Mouse (Mus musculus) myocyte (in vitro differentiated cells): ENCODE data around the gene Sned1. TPM values are rescaled to one million over a fixed set of nuclear protein-coding genes. Genes with fewer than 3 reads are reported as not detected.

Experiments
- H3K27me3 ChIP-seq: one replicate; pipeline ENCODE4 v1.6.1; 2011; ENCODE audit not compliant: control insufficient read depth, insufficient read depth, insufficient read length
- H3K36me3 ChIP-seq: one replicate; pipeline ENCODE4 v1.6.1; 2011; ENCODE audit not compliant: control insufficient read depth, insufficient read depth
- H3K4me2 ChIP-seq: one replicate; pipeline ENCODE4 v1.6.1; 2011; ENCODE audit warnings: low read depth, control low read depth
- H3K4me3 ChIP-seq: one replicate; pipeline ENCODE4 v1.5.1; 2011; ENCODE audit warnings: mild to moderate bottlenecking, control low read depth, moderate library complexity
- H3K79me2 ChIP-seq: one replicate; pipeline ENCODE4 v1.6.1; 2011; ENCODE audit not compliant: control insufficient read depth, insufficient read depth
- H3ac ChIP-seq: one replicate; pipeline ENCODE4 v1.6.1; 2011; ENCODE audit not compliant: control insufficient read depth, insufficient read length
- CEBPB ChIP-seq: IDR thresholded peaks from 2 replicates; pipeline ENCODE4 v1.6.1; 2011; ENCODE audit warnings: mild to moderate bottlenecking, moderate library complexity; ENCODE audit not compliant: poor library complexity, insufficient read depth, severe bottlenecking
- E2F4 ChIP-seq: IDR thresholded peaks from one replicate; pipeline ENCODE4 v1.6.1; 2011; ENCODE audit warnings: mild to moderate bottlenecking, control low read depth, moderate library complexity; ENCODE audit not compliant: insufficient read depth
- MAX ChIP-seq: IDR thresholded peaks from one replicate; pipeline ENCODE4 v1.6.1; 2011; ENCODE audit warnings: low read depth, mild to moderate bottlenecking, control low read depth
- MYOD1 ChIP-seq, 3 experiments: IDR thresholded peaks; one replicate each; pipeline ENCODE4 v1.6.1; 2011; ENCODE audit warnings: control low read depth in 2 of 3, low read depth in 2 of 3, mild to moderate bottlenecking in 2 of 3, moderate library complexity in 1 of 3; ENCODE audit not compliant: insufficient read length in 2 of 3, control insufficient read depth in 1 of 3
- MYOG ChIP-seq, 3 experiments: IDR thresholded peaks; one replicate each; pipeline ENCODE4 v1.6.1; 2011; ENCODE audit warnings: control low read depth in 2 of 3, low read depth in 2 of 3, mild to moderate bottlenecking in 2 of 3; ENCODE audit not compliant: insufficient read length in 2 of 3, control insufficient read depth in 1 of 3, insufficient read depth in 1 of 3
- POLR2A ChIP-seq: IDR thresholded peaks from one replicate; pipeline ENCODE4 v1.6.1; 2011; ENCODE audit warnings: low read depth, mild to moderate bottlenecking, control low read depth, moderate library complexity; ENCODE audit not compliant: insufficient read length
- POLR2AphosphoS2 ChIP-seq: IDR thresholded peaks from one replicate; pipeline ENCODE4 v1.6.1; 2011; ENCODE audit warnings: low read depth, control low read depth; ENCODE audit not compliant: insufficient read length
- REST ChIP-seq: IDR thresholded peaks from one replicate; pipeline ENCODE4 v1.6.1; 2011; ENCODE audit warnings: mild to moderate bottlenecking, control low read depth, moderate library complexity; ENCODE audit not compliant: insufficient read depth, insufficient read length
- SRF ChIP-seq: IDR thresholded peaks from one replicate; pipeline ENCODE4 v1.6.1; 2011; ENCODE audit warnings: low read depth; ENCODE audit not compliant: control insufficient read depth, insufficient read length
- TCF12 ChIP-seq: IDR thresholded peaks from one replicate; pipeline ENCODE4 v1.6.1; 2011; ENCODE audit warnings: mild to moderate bottlenecking, control low read depth; ENCODE audit not compliant: poor library complexity, insufficient read depth, severe bottlenecking
- TCF3 ChIP-seq: IDR thresholded peaks from one replicate; pipeline ENCODE4 v1.6.1; 2011; ENCODE audit warnings: low read depth, control low read depth; ENCODE audit not compliant: insufficient read length
- USF1 ChIP-seq: IDR thresholded peaks from one replicate; pipeline ENCODE4 v1.6.1; 2011; ENCODE audit warnings: low read depth, mild to moderate bottlenecking, control low read depth, moderate library complexity
- polyA plus RNA-seq: library from polyadenylated mRNA; unstranded; fragments of >200 nt; fragmentation: generic; extraction: Trizol; gene quantifications from one replicate; pipeline ENCODE4 v1.2.1, GENCODE M21; 2012; ENCODE audit warnings: missing spikeins

Sned1 gene
- polyA plus RNA-seq, 1 experiment, result 0.20 TPM

- no peak overlapping the region for H3K4me3 ChIP-seq
- TF ChIP-seq POLR2AphosphoS2, result no peak
- no peak for TF ChIP-seq TCF3
- no peak for TF ChIP-seq MYOG (IDR thresholded peaks at IDR 0.05; ENCODE audit: control insufficient read depth in 1 of 3, insufficient read depth in 1 of 3, insufficient read length in 2 of 3, low read depth in 2 of 3)
- TF ChIP-seq E2F4, result no peak
- TF ChIP-seq REST, result no peak
- no peak for TF ChIP-seq CEBPB
- no peak for TF ChIP-seq MAX
- TF ChIP-seq POLR2A, result no peak
- TF ChIP-seq TCF12, result no peak
- no peak for TF ChIP-seq SRF
- TF ChIP-seq USF1, result no peak
- no peak for TF ChIP-seq MYOD1 (IDR thresholded peaks at IDR 0.05; ENCODE audit: control insufficient read depth in 1 of 3, insufficient read length in 2 of 3, low read depth in 2 of 3)
- no peaks in the 10 kb centered on the region for H3K36me3 ChIP-seq
- H3ac ChIP-seq, result no peak overlapping the region
- no peak overlapping the region for H3K4me2 ChIP-seq
- no peaks in the 10 kb centered on the region for H3K79me2 ChIP-seq
- peaks cover 48% of the 10 kb centered on the region for H3K27me3 ChIP-seq
These were observed 29.2 kb upstream of the Sned1 start for GRCm38 (mm10) chr1:93206277-93206970.

GRCm38 (mm10) chr1:93207536-93208064 is 28.0 kb upstream of the Sned1 start:
- TF ChIP-seq SRF, result no peak
- TF ChIP-seq MYOD1 (IDR thresholded peaks at IDR 0.05; ENCODE audit: control insufficient read depth in 1 of 3, insufficient read length in 2 of 3, low read depth in 2 of 3), result no peak
- TF ChIP-seq MAX, result no peak
- TF ChIP-seq MYOG (IDR thresholded peaks at IDR 0.05; ENCODE audit: control insufficient read depth in 1 of 3, insufficient read depth in 1 of 3, insufficient read length in 2 of 3, low read depth in 2 of 3), result no peak
- no peak for TF ChIP-seq E2F4
- TF ChIP-seq CEBPB, result peak; percentile 31; the same call in 1 of the 2 replicates
- TF ChIP-seq REST, result no peak
- Histone ChIP-seq H3K4me2 (no peak overlapping the region), H3K4me3 (no peak overlapping the region), H3K36me3 (no peaks in the 10 kb centered on the region), H3K79me2 (no peaks in the 10 kb centered on the region), H3K27me3 (peaks cover 44% of the 10 kb centered on the region), H3ac (no peak overlapping the region)

- Histone ChIP-seq H3K4me2 (no peak overlapping the region), H3ac (no peak overlapping the region), H3K27me3 (peaks cover 37% of the 10 kb centered on the region), H3K79me2 (no peaks in the 10 kb centered on the region), H3K4me3 (no peak overlapping the region), H3K36me3 (no peaks in the 10 kb centered on the region)
- TF ChIP-seq POLR2A (no peak), POLR2AphosphoS2 (no peak), E2F4 (no peak), MYOG (IDR thresholded peaks at IDR 0.05; ENCODE audit: control insufficient read depth in 1 of 3, insufficient read depth in 1 of 3, insufficient read length in 2 of 3, low read depth in 2 of 3) (peak in 1 of 3 experiments; percentile 17)
These were observed 25.4 kb upstream of the Sned1 start for GRCm38 (mm10) chr1:93210213-93210641.

GRCm38 (mm10) chr1:93211019-93211418 is 24.6 kb upstream of the Sned1 start:
- H3ac ChIP-seq, result no peak overlapping the region
- H3K79me2 ChIP-seq, result no peaks in the 10 kb centered on the region
- no peak overlapping the region for H3K4me2 ChIP-seq
- no peaks in the 10 kb centered on the region for H3K36me3 ChIP-seq
- H3K27me3 ChIP-seq, result peaks cover 33% of the 10 kb centered on the region
- TF ChIP-seq MYOG (IDR thresholded peaks at IDR 0.05; ENCODE audit: control insufficient read depth in 1 of 3, insufficient read depth in 1 of 3, insufficient read length in 2 of 3, low read depth in 2 of 3), result no peak
- TF ChIP-seq E2F4, result no peak
- TF ChIP-seq TCF12, result no peak
- TF ChIP-seq TCF3, result no peak
- TF ChIP-seq REST, result no peak
- no peak for TF ChIP-seq CEBPB
- no peak for TF ChIP-seq MAX
- no peak for TF ChIP-seq POLR2A
- no peak for TF ChIP-seq MYOD1 (IDR thresholded peaks at IDR 0.05; ENCODE audit: control insufficient read depth in 1 of 3, insufficient read length in 2 of 3, low read depth in 2 of 3)
- TF ChIP-seq USF1, result no peak
- no peak overlapping the region for H3K4me3 ChIP-seq

- H3K4me2 ChIP-seq, result no peak overlapping the region
- TF ChIP-seq USF1 (no peak), TCF3 (no peak), MYOD1 (IDR thresholded peaks at IDR 0.05; ENCODE audit: control insufficient read depth in 1 of 3, insufficient read length in 2 of 3, low read depth in 2 of 3) (no peak)
- no peaks in the 10 kb centered on the region for H3K36me3 ChIP-seq
- no peak overlapping the region for H3K4me3 ChIP-seq
- peaks cover 27% of the 10 kb centered on the region for H3K27me3 ChIP-seq
- H3ac ChIP-seq, result no peak overlapping the region
- H3K79me2 ChIP-seq, result no peaks in the 10 kb centered on the region
These were observed 24.0 kb upstream of the Sned1 start for GRCm38 (mm10) chr1:93211549-93212220.
